Mouse (Mus musculus) limb, embryonic 14.5 days (tissue): ENCODE results near the gene Tc2n. TPM values are rescaled to one million over a fixed set of nuclear protein-coding genes. Genes with fewer than 3 reads are reported as not detected.
"Not testable (repeated sequence)": the region's sequence is repeated elsewhere in the genome, so short reads cannot be mapped to it uniquely, and the experiment has no call there.

ENCODE experiments used
- ATAC-seq: fragments of 200-750 bp; cut with Nextera tagmentation; 2 replicates; pipeline ENCODE4 v1.8.0; 2017; ENCODE audit warnings: low read depth, moderate number of reproducible peaks, moderate TSS enrichment; ENCODE audit not compliant: low FRiP score
- DNase-seq: peaks from one replicate; pipeline ENCODE4 v3.0.0-alpha.2; 2015; ENCODE audit warnings: low spot score
- H3K27ac ChIP-seq: fragments of 300-500 bp; sonication (generic); replicated peaks from 2 replicates; pipeline ENCODE4 v1.5.1; 2014; ENCODE audit warnings: low read depth, mild to moderate bottlenecking, low read length, moderate library complexity, mixed read lengths
- H3K27me3 ChIP-seq: fragments of 300-500 bp; sonication (generic); 2 replicates; pipeline ENCODE4 v1.6.1; 2014; ENCODE audit warnings: low read length, mixed read lengths; ENCODE audit not compliant: control insufficient read depth, insufficient read depth
- H3K36me3 ChIP-seq: fragments of 300-500 bp; sonication (generic); 2 replicates; pipeline ENCODE4 v1.6.1; 2014; ENCODE audit warnings: mild to moderate bottlenecking, low read length, moderate library complexity, mixed read lengths; ENCODE audit not compliant: control insufficient read depth, insufficient read depth
- H3K4me1 ChIP-seq: fragments of 300-500 bp; sonication (generic); 2 replicates; pipeline ENCODE4 v1.6.1; 2014; ENCODE audit warnings: antibody characterized with exemption, low read length, mixed read lengths; ENCODE audit not compliant: control insufficient read depth, insufficient read depth
- H3K4me2 ChIP-seq: fragments of 300-500 bp; sonication (generic); replicated peaks from 2 replicates; pipeline ENCODE4 v1.6.1; 2014; ENCODE audit warnings: low read depth, mild to moderate bottlenecking, low read length, moderate library complexity; ENCODE audit not compliant: severe bottlenecking
- H3K4me3 ChIP-seq: fragments of 300-500 bp; sonication (generic); replicated peaks from 2 replicates; pipeline ENCODE4 v1.5.1; 2014; ENCODE audit warnings: low read length
- H3K9ac ChIP-seq: fragments of 300-500 bp; sonication (generic); 2 replicates; pipeline ENCODE4 v1.6.1; 2014; ENCODE audit warnings: mild to moderate bottlenecking, low read depth, low read length, moderate library complexity; ENCODE audit not compliant: severe bottlenecking
- H3K9me3 ChIP-seq: fragments of 300-500 bp; sonication (generic); 2 replicates; pipeline ENCODE4 v1.6.1; 2016; ENCODE audit warnings: low read length; ENCODE audit not compliant: control insufficient read depth
- POLR2A ChIP-seq: fragments of 200-500 bp; IDR thresholded peaks from 2 replicates; pipeline ENCODE4 v1.8.0; 2012; ENCODE audit warnings: inconsistent platforms, mild to moderate bottlenecking, moderate library complexity, borderline replicate concordance; ENCODE audit not compliant: insufficient read depth, insufficient read length; ENCODE audit errors: extremely low read depth
- WGBS: fragments of 180-500 bp; shearing (Covaris S2); extraction: QIAGEN DNeasy Blood & Tissue Kit; methylation state at CpG from one replicate; pipeline ENCODE4 v1.1.7; 2014; 5-methylcytosine and 5-hydroxymethylcytosine counted together
- polyA plus RNA-seq, 2 experiments: library from polyadenylated mRNA; depleted of rRNA in 1 of 2; stranded (reverse) in 1 of 2; unstranded in 1 of 2; fragments of >200 nt; fragmentation: Nextera tagmentation in 1 of 2; extraction: Ambion mirVana in 1 of 2; gene quantifications; 2 replicates each; pipeline versions ENCODE4 v1.2.1 to v1.2.3; 2012 to 2014

Gene Tc2n
- polyA plus RNA-seq, 2 experiments: 0.48 to 0.94 TPM

DNA sequence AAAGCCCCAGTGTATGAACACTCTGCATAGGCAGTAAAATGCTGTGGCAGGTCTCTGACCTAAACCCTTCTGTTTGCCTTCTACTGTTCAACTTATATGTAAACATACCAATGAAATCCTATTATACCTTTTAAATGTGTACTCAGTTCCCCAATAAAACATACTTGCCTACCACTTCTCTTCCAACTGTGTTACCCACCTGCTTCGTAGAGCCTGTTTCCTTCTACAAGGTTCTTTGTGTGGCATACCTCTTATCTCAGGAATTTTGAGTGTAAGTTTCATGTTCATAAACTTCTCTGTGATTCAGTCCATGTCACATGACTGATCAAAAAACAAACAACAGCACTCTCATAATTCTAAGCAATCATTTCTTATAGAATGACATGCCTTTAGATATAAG, 85.2 kb downstream of the Tc2n start:
- TF ChIP-seq POLR2A: no peak
- WGBS: 88% methylated on average over 1 of the region's 1 CpGs
- H3K4me2 ChIP-seq: no peak overlapping the region
- no peaks in the 10 kb centered on the region for H3K4me1 ChIP-seq
- no peak overlapping the region for H3K9ac ChIP-seq
- no peaks in the 10 kb centered on the region for H3K36me3 ChIP-seq
- no peaks in the 10 kb centered on the region for H3K27me3 ChIP-seq
- no peaks in the 10 kb centered on the region for H3K9me3 ChIP-seq
- ATAC-seq: no peak
- H3K4me3 ChIP-seq: no peak overlapping the region
- DNase-seq: no peak
- H3K27ac ChIP-seq: no peak overlapping the region

DNA sequence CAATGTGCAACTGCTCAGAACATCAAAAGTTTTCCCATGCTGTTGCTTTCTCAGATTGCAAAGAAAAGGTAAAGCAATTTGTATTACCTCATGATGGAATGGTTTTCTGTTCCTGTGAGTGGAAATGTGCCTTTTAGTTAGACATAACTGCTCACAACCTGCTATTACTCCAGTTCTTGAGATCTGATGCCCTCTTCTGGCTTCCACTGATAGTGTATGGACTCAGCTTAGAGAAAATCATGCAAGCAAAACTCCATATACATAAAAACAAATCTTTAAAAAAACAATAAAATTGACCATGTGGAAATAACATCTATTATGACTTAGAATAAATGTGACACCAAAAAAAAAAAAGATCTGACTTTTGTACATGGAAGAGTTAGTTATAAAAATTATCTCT, 111.7 kb downstream of the Tc2n start:
- H3K4me3 ChIP-seq, H3K27me3 ChIP-seq, DNase-seq, H3K4me2 ChIP-seq, H3K4me1 ChIP-seq, ATAC-seq, H3K27ac ChIP-seq, H3K9ac ChIP-seq, H3K9me3 ChIP-seq, H3K36me3 ChIP-seq: not testable (repeated sequence)

Other genes with a start within 250 kb of the Tc2n start
- 112 and 145 TPM in 2 replicates for gene Fbln5, start 100.5 kb upstream of the Tc2n start, polyA plus RNA-seq (2012; rRNA removed)
- gene Fbln5, start 100.5 kb upstream of the Tc2n start, polyA plus RNA-seq (2014; fragmentation: Nextera tagmentation; extraction: Ambion mirVana): 164 and 177 TPM in 2 replicates
- gene Trip11, start 194.7 kb upstream of the Tc2n start, polyA plus RNA-seq (2012; rRNA removed): 9.3 and 10.5 TPM in 2 replicates
- 24.4 and 26.2 TPM in 2 replicates for gene Trip11, start 194.7 kb upstream of the Tc2n start, polyA plus RNA-seq (2014; fragmentation: Nextera tagmentation; extraction: Ambion mirVana)
- gene Atxn3, start 239.7 kb upstream of the Tc2n start, polyA plus RNA-seq (2012; rRNA removed): 10.2 and 11.1 TPM in 2 replicates
- 9.6 and 10.9 TPM in 2 replicates for gene Atxn3, start 239.7 kb upstream of the Tc2n start, polyA plus RNA-seq (2014; fragmentation: Nextera tagmentation; extraction: Ambion mirVana)